Mouse (Mus musculus): ENCODE data around the gene Fbxl18. TPM values are rescaled to one million over a fixed set of nuclear protein-coding genes. Genes with fewer than 3 reads are reported as not detected.
"Not testable (repeated sequence)": the region's sequence is repeated elsewhere in the genome, so short reads cannot be mapped to it uniquely, and the experiment has no call there.

Fbxl18 gene
- total RNA-seq, 4 experiments from 2014 or later: 14.0 to 18.5 (median 15.1) TPM

DNA sequence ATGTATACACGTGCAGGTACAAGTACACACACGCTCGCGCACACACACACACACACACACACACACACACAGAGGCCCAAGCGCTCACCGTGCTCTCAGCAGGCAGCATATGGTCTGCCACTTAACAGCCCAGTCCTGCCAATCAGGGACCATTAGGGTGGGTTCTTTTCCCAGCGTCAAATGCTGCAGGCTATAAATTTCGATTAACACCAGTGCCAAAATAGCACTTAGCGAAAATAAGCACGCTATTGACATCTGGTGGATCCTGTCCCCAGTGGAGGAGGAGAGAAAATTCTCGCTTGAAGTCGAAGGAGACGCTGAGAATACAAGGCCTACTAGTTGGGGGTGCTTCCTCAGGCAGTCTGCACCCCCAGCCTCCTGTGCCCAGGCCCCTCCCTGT lies 25.8 kb downstream of the Fbxl18 start:
- DNase-seq: no peak

DNA sequence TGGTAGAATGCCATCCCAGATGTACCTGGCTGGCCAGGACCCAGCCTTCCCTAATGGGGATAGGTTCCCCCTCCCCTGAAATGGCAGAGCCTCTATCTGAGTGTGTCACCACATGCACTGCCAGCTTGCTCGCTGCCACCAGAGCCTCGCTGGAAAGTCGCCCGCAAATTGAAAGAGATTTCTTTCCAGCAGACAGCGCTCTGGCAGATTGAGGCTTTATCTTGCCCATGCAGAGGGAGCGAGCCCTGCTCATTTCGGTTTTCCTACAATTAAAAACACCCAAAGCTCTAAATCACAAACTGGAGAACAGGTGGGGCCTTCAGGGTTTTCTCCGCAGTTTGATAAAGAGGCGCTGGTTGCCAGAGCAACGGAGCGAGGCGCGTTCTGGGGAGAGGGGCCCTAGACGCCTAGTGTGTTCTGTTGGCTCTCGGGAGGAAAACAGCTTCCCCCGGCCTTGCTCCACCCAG lies 37.4 kb downstream of the Fbxl18 start:
- no peak for DNase-seq

DNA sequence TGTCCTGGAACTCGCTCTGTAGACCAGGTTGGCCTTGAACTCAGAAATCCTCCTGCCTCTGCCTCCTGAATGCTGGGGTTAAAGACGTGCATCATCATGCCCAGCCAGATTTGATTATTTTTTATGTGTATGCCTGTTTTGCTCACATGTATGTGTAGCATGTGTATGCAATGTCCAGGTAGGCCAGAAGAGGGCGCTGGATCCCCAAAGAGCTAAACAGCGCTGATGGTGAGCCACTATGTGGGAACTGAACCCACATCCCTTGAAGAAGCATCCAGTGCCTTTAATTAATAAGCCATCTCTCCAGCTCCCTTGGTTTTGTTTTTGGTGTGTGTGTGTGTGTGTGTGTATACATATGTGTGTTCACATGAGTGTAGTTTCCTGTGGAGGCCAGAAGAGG lies 38.8 kb downstream of the Fbxl18 start:
- DNase-seq: no peak

DNA sequence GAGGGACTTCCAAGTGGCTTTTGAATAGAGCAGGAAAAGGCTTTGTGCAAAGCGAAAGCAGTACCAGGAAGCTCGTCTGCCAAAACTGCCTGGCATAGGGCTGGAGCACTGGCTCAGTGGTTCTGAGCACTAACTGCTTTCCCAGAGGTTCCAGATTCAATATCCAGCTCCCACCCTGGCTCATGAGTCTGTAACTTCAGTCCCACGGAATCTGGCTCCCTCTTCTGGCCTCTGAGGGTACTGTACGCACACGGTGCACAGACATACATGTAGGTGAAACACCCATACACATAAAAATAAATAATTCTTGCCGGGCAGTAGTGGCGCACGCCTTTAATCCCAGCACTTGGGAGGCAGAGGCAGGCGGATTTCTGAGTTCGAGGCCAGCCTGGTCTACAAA lies 40.3 kb downstream of the Fbxl18 start:
- no peak for DNase-seq

DNA sequence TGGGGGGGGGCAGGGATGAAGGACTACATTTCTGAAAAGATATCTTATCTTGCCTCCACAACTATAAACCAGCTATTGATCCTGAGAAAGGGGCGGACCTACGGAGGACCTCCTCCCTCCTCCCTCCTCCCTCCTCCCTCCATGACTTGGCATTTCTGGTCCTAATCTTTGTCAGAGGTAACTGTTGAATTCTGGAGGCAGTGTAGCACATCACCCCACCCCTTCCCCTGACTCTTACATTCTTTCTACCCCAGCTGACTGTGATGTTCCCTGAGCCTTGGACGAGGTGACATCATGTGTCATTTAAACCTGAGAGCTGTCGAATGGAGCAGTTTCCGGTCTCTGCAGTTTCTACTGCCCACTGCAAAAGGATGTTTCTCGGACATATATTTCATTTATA lies 41.6 kb downstream of the Fbxl18 start:
- no peak for DNase-seq

DNA sequence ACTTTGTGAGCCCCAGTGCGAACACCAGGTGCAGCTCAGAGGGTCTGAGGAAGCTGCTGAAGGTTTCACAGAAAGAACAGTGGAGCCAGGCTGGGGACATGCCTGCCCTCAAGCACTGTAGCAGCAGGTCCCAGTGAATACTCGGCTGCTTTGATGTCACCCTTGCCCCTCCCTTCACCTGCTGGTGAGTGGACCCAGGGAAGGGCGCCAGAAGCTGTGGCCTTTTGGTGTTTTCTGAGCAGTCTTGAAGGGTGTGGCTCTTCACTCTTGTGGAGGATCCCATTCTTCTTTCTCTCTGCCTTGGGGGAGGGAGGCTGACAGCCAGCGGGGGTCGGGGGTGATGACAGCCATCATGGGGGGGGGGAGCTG lies 43.6 kb downstream of the Fbxl18 start:
- DNase-seq: no peak

DNA sequence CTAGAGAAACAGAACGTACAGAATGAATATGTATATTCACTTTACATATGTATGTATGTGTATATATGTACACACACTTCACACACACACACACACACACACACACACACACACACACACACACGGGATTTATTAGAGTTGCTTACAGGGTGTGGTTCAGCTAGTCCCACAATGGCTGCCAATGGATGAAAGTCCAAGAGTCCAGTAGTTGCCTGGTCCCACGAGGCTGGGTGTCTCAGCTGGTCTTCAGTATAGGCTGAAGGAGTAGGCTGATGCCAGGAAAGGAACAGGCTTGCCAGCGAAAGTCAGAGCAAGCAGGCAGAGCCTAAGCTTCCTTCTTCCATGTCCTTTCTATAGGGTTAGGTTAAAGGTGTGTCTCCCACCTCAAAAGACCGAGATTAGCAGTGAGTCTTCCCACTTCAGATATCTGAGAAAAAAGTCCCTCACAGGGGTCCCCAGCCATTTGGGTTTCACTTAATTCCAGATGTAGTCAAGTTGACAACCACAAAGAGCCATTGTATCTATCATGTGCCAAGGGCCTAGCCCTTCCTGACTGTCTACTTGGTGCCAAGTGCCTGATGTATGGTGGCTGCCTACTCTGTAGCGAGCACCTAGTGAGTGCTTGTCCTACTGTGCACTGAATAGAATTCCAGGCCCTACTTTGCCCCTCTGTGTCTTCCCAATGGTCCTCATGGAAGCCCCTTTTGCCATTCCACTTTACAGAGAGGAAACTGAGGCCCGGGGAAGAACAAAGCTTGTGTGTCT lies 44.1 kb downstream of the Fbxl18 start:
- no peak for DNase-seq

DNA sequence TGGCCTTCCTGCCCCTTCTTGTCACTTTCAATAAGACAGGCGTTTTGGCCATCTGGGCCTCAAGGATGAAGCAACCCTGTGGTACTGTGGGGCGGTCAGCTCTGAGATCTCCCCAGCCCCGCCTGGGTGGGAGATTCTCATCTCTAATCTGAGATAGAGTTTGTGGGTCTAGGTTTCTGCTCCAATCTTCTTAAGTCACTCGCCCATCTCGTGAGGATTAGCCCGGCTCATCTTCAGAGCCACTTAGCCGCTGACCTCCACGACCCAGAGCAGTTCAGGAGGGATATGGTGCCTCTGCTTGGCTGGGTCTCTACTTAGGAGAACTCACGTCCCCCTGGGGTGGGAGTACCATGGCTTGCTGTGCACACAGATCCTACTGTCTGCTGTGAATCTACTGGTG lies 44.7 kb downstream of the Fbxl18 start:
- DNase-seq: no peak

DNA sequence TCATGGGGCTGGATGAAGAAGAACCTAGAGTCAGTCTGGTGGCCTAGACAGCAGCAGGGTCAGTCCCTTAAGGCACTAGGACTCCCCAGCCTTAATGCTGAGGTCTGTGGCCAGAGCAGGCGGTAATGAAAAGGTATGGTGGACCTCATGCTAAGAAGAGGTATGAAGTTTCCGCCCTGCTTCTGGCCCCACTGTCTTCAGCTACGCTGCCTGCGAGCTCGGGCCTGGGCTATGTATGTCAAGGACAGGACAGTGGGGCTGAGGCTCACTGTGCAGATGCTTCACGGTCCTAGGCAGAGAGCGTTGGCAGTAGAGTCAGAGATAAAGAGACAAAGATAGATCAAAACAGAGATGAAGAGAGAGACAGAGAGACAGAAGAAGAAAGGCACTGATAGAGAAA lies 46.3 kb downstream of the Fbxl18 start:
- no peak for DNase-seq

DNA sequence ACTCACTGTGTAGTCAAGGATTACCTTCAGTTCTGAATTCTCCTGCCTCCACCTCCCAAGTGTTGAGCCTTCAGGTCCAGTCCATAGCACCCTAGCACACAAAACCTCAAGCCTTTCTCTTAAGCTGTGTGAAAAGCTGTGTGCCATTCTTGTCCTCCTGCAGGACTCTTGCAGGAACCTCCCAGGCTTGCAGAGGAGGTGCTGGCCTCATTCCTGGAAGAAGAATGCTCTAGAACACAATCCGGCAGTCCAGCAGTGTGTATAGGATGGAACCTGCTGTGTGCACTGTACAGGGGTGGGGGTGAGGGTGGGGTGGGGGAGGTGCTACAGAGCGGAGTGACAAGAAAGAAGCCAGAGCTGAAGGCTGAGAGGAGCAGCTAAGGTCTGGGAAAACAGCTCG lies 47.1 kb downstream of the Fbxl18 start:
- no peak for DNase-seq

DNA sequence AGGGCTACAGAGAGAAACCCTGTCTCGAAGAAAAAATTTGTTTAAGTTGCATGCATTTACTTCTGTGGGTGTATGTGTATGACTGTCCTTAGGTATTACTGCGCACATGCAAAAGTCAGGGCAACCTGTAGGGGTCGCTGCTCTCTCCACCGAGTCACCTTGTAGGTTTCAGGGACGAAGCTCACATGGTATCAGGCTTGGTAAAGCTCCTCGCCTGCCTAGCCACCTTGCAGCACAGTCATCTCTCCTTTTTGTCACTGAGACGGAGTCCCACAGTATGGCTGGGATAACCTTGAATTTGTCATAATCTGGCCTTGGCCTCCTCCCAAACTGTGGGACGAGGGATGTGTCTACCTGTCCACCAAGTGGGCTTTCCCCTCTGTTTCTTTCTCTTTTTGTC lies 50.8 kb downstream of the Fbxl18 start:
- peak; percentile 39 for DNase-seq

DNA sequence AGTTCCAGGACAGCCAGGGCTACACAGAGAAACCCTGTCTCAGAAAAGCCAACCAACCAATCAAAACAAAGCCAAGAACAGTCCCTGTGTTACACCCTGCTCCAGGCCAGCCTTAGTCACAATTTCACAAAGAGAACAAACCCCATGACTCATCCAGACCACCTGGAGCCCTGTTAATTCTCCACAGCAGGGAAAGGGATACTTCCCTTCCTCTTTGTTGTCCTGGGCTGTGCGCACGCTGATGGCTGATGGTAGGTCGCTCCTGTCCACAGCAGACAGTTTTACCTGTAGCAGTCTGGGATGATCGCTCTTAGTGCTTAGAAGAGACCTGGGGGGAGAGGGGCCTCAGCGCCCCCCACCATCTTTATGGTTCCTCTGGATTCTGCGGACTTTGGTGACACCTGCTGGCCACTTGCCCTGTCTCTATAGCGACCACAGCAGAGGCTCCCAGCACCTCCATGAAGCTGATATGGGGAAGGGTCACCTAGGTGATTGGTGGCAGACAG lies 53.0 kb downstream of the Fbxl18 start:
- no peak for DNase-seq

DNA sequence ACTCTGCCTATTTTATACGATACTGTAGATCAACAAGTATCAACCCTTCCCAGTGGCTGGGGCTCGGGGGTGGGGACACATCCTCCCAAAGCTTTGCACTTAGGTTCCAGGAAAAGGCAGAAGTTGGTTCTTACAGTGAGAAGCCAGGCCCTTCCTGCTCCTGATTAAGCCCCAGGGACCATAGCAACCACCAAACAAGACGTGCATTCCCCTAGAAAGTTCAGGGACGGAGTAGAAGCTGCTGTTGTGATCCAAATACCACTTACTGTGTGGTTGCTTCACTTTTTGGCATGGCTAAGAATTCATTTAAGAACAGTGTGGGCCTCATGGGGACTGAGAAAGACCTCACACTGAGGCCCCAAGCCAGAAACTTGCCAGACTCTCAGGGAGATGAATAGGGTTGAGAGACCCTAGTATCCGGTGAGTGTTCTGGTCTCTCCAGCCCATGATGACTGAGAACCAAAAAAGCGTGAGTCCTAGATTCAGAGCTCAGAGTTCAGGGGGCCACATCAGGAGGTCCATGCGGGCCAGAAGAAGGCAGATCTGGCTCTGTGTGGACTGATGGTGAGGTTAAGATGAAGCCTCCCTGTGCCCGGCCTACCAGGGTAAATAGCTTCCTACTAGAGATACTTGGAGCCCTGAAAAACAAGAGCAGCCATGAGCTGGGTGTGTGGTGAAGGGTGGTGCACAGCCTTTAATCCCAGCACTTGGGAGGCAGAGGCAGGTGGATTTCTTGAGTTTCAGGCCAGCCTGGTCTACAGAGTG lies 53.7 kb downstream of the Fbxl18 start:
- DNase-seq: peak; percentile 58

DNA sequence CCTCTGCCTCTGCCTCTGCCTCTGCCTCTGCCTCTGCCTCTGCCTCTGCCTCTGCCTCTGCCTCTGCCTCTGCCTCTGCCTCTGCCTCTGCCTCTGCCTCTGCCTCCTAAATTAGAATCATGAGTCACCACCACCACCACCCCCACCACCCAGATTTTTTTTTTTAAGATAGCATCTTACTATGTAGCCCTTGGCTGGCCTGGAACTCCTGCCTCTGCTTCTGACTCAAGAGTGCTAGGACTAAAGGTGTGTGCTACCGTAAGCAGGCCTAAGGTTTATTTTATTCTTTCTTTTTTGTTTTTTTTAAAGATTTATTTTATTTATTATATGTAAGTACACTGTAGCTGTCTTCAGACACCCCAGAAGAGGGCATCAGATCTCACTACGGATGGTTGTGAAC lies 57.8 kb downstream of the Fbxl18 start:
- DNase-seq: not testable (repeated sequence)

DNA sequence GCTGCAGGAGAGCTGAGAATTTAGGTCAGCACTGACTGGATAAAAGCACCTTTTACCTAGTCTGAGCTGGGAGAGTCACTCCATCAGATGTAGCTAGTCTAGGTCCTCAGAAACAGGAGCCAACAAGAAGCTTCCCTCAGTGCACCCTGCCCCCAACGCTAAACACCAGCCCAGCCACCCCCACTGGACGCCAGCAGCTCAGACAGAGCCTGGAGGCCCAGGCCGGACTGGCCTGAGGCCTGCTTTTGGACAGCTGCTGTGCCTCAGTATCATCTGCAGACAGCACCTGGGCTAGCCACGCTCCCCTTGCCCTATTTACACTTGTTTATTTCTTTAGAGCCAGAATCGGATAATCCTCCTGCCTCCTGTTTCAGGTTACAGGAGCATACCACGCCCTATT lies 58.3 kb downstream of the Fbxl18 start:
- no peak for DNase-seq

DNA sequence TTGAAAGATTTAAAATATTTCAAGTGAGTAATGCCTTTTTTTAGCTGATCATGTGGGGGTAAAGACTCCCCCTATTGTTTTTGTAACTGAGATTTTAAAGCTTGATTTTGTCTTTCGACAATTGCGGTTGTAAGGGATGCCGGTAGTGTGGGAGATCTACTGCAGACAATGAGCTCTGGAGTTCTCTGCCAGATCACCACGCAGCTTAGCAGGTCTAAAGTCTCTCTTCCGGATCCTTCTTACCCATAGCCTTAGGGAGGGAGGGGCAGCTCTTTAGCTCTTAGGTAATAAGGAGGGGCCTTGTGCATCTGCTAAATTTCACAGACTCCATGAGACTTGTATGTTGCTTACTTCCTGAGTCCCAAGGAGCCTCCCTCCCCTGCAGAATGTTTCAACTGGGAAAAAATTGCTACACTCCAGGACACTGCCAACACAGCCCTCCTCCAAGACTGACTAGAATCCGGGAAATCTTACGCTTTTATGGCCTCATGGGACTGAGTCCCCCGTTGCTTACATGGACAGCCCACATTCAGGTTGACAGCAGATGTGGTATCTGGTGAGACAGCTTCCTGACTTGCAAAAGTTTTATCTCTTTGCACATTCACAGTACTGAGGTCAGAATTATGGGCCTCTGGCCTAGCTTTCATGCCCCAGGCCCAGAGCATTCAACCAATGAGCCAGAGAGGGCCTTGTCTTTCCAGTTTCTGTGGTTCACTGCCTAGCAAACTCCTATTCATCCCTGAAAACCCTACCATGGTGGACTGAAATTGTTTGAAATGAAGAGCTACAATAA lies 61.4 kb downstream of the Fbxl18 start:
- no peak for DNase-seq

DNA sequence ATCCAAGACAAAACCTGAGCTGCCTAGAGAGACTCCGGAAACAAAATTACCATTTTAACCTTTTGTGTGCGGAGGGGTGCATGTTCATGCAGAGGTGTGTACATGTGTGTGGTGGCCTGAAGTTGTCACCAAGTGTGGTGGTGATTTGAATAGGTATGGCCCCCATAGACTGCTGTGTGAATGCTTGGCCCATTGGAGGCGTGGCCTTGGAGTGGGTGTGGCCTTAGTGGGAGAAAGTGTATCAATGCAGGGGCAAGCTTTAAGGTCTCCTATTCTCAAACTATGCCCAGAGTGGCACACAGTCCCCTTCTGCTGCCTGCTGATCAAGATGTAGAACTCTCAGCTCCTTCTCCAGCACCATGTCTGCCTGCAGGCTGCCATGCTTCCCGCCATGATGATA lies 69.1 kb downstream of the Fbxl18 start:
- DNase-seq: no peak

DNA sequence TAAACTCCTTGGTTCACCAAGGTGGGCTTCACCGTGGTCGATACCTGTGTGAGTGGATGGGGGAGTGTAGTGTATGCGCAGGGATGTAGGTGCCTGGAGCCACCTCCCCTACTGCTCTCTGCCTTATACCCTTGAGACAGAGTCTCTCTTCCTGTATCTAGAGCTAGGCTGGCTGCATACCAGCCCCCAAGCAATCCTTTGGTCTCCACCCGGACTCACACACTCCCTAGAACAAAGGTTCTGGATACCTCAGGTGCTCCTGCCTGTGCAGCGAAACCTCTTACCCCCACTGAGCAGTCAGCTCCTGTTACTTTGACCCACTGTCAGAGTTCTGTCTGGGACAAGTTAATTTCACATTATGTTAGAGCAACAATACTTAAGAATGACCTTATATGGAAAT lies 69.6 kb downstream of the Fbxl18 start:
- no peak for DNase-seq

DNA sequence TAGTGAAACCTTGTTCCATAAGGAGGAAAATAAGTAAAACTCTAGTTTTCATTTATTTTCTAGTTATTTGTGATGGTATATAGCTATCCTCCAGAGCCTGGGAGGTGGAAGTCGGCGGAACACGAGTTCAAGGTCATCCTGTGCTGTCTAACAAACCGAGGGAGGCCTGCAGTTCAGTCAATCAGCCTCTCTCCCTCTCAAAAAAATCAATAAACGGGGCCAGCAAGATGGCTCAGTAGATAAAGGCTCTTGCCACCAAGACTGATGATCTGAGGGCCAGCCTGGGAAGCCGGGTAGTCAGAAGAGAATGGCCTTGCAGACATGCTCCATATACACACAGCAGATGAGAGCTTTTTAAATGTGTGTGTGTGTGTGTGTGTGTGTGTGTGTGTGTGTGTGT lies 71.1 kb downstream of the Fbxl18 start:
- no peak for DNase-seq

DNA sequence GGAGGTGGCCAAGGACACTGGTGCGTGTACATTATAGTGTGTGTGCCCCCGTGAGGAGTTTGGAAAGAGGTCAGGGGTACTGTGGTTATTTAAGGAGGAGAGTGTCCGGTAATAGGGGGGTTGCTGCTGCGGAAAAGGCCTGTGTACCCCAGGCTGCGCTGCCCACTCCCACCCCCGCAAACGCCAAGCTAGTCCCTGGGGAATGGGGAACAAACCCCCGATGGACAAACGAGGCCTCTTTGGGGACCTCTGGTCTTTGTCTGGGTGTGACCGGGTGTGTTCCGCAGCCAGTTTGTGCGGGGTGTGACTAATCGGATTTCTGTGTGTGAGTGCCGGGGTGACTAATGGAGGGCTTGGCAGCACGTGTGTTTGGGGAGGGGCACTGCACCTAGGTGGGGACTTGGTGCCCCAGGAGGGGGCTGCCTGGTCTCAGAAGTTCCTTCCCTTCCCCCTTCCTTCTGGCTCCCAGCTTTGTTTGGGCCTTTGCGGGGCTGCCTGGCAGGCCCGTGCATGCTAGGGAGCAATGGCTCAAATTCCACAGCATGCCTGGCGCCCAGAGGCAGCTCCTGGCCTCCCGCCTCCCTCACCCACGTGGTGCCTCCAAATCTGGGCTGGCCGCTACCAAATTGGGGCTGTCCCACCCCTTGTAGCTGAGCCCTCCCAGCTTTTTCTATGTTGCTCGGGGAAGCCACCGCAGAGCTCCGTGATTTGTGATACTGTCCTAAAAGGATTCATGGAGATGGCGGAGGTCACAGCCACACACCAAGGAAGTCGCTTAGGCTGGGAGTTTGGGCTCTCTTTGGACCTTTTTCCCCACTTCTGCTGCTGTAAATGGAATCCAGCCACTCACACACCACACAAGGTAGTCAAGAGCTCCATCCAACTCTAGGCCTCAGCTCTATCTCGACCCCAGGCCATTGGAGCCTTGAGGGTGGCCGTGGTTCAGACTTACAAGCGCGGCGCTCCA lies 71.8 kb downstream of the Fbxl18 start:
- peak; percentile 93 for DNase-seq

DNA sequence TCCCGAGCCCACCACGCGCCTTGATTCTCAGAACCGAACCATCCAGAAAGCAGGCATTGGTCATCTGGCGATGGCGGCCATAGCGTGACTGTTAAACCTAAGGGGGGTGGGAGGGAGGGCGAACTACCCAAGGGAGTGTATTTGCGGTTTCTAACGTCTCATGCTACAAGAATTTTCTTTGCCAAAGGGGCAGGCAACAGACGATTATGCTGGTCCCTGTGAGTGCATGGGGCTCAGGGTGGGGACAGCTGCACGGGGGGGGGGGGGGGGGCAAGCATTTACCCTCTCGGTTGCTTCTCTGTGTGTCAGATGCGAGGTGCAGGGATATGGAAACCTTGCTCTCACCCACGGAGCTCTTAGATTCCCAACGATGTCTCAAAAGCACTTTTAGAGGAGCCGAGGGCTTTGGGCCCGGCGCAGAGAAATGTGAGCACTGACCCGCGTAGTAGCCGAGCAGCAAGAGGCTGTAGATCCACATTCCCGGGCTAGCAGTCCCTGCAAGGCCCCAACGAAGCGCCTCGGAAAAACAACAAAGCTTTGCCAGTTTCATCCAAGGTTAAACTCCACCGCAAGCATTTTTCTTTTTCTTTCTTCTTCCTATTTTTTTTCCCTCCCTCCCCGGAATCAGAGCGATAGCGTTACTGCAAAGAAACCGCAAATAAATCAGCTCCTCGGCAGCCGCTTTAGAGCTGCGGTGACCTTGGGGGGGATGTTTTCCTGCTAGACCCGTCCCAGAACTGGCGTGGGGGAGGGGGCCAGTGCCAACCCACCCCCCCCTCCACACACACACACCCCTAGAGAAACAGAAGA lies 72.7 kb downstream of the Fbxl18 start:
- DNase-seq: peak; percentile 72

All from adrenal gland, adult 8-10 months (tissue).